Mouse (Mus musculus) lung, postnatal 10 days (tissue): ENCODE data around the gene Fxr2.
A peak's percentile ranks its signal among the peaks of the same experiment; 100 is the strongest.

Experiments
- DNase-seq: peaks from one replicate; pipeline ENCODE4 v3.0.0; 2021

Fxr2 gene

GRCm38 (mm10) chr11:69662213-69662966 is 29.6 kb downstream of the Fxr2 start, which contains the start of gene Mpdu1:
Mpdu1 (minus strand) TSS chr11:69662642.
- DNase-seq = peak; percentile 98

GRCm38 (mm10) chr11:69662967-69663671 is 30.3 kb downstream of the Fxr2 start:
- DNase-seq = no peak

DNA sequence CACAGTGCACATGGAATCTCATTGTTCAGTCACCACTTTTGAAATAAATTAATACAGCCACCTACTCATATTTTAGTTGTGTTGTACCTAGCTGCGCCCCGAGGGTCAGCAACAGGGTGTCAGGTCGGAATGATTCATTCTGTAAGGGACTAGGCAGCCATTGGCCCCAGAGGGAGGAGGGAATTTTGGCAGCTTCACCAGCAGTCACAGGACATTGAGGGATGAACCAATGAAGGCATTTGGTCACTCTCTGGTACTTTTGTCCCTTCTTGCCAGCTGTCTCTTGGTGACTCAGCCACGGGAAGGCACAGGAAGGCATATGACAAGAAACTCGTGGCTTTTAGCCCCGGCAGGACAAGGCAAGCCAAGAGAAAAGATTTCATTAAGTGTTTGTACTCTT is 31.0 kb downstream of the Fxr2 start:
- DNase-seq = peak; percentile 26

- DNase-seq = no peak
These were observed 32.1 kb downstream of the Fxr2 start for GRCm38 (mm10) chr11:69664841-69665240.

DNA sequence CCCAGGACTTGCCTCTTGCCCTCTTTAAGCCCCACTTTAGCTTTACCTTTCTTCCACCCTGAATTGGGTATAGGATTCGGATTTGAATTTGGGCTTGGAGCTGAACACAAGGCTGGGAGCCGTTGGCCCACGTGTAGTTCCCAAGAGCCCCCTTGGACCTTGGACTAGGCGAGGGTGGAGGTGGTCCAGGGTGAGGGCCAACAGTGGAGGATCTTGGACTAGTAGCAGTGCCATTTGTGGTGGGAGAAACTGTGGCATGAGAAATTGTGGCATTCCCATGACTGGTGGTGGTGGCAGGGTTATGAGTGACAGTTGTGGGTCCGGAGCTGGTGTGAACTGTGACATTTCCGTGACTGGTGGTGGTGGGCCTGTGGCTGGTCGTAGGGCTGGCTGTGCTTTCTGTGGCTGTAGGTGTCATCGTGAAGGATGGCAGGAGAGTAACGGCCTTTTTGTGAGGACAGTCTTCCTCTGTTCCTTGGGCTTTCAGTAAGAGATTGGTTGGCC is 32.7 kb downstream of the Fxr2 start:
- no peak for DNase-seq

GRCm38 (mm10) chr11:69665961-69666664 is 33.3 kb downstream of the Fxr2 start, which contains the start of gene Cd68:
Cd68 (minus strand) TSS chr11:69666153.
- DNase-seq = peak; percentile 71

- no peak for DNase-seq
These were observed 33.8 kb downstream of the Fxr2 start for GRCm38 (mm10) chr11:69666665-69667005.

GRCm38 (mm10) chr11:69670786-69671725 is 38.3 kb downstream of the Fxr2 start:
- peak; percentile 97 for DNase-seq

DNA sequence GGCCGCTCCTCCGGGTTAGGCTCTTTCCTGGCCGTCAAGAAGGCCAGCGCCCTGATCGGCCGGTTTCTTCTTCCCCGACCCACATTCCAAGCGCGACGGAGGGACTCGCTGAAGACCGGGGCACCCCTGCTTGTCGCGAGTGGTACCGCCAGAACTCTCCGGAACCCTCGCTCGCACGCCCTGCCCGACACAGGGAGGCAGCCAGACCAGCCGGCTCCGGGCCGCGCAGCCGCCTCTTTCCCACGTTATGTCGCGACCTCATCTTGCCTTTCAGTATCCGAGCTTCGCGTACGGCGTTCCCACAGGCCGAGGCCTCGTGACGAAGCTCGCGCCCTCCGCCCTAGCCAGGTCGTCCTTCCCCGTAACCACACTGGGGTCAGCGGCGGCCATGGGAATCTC is 38.9 kb downstream of the Fxr2 start:
- no peak for DNase-seq

DNA sequence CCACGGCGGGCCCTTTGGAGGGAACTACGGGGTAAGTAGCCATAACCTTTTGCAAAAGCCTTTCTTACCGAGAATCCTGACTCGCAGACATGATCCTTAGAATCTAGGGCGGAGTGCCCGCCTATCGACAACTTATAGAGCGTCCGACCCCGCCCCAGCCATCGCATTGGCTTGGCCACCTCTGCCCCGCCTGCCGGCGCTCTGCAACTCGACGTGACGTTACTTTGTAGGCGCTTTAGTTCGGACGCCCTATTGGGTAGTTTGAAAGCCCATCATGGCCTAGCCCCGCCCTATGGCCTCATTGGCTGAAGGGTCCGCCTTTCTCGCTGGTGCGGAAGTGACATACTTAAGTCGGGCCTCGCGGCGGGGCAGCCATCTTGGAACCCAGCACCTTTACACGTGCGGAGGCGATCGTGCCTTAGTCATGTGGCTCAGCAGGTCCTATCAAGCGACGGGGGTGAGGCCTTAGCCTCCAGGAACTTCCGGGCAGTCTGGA is 39.5 kb downstream of the Fxr2 start, which contains the start of gene Eif4a1:
Eif4a1 (minus strand) TSS at position 213 of the 496 bp plus-strand sequence.
- DNase-seq = peak; percentile 100

DNA sequence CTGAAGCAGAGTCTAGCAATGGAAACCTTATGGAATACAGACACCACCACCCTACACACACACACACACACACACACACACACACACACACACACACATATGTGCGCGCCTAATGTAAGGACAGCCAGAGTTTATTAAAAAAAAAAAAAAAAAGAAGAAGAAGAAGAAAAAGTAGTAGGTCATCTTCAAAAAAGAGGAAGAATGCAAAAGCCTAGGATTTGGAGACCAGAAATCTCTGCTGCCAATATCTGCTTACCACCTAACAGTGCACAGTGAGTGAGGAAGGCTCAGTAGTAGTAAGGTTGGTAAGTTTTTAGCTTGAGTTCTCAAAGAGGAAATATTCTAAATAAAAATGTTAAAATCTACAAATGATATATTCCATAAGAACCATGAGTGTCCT is 46.4 kb downstream of the Fxr2 start:
- no peak for DNase-seq

DNA sequence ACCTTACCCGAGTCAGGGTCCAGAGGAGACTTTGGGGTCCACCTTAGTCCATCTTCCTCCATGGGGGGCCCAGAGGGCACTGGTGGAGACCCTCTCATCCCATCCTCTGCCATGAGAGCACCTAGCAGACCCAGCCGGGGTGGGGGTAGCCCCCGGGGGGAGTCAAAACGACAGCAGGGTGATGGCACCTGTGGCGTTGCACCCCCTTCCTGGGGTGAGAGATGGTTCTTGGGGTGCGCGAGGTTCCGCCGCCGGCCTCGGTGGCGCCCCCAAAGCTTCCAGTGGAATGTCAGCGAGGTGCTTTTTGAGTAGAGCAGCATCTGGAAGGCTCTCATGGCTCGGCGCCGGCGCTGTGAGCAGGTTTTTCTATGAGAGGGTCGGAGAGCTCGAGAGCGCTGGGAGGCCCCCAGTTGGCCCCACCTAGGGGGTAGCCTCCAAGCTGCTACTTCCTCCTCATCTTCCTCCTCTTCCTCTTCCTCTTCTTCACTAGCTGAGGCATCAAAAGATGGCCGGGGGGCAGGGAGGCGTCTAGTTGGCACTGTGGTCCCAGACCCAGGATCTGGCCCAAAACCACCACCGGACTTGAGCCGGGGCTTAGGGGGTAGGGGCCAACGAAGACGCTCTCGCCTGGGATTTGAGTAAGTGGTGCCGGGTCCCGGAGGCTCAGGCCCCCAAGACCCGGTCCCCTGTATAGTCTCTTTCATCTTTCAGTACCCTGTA is 47.5 kb downstream of the Fxr2 start:
- DNase-seq = no peak

DNA sequence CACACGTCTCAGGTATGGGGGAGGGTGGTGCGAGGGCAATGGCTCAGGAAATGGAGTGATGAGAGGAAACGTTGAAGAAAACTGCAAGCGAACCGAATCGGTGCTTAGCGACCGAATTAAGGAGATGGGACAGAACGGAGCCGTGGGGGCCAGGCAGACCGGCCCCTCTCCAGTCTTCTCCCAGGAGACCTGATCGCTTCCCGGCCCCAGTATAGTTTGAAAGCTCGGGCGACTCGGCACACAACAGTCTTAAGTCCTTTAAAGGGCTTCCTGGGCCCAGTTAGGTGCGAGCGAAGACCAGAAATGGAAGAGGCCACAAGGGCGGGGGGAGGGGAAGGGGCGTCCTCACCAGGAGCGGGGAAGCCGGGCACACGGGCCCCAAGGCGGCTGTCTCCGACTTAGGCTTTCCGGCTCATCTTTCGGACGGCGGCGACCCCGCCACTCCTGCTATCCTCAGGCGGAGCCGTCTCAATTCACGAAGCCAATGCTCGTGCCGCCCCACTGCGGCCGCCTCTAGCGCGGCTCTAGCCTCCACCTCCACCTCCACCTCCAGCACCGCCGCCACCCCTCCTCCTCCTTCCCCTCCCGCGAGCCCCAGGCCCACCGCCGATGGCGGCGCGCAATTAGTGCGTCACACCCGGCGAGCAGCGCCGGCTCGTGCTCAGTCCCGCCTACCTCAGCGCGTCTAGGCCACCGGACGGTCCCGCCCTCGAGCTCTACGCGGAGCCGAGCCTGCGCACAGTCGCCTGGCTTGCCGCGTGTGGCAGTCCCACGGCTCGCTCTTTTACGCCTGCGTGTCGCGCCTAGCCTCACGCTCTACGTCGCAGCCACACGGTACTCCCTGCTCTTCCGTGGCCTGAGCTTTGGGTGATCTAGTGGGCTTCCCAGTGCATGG is 48.8 kb downstream of the Fxr2 start, which contains the start of gene Senp3:
Senp3 (minus strand) TSS at position 771 of the 895 bp plus-strand sequence.
- peak; percentile 98 for DNase-seq

DNA sequence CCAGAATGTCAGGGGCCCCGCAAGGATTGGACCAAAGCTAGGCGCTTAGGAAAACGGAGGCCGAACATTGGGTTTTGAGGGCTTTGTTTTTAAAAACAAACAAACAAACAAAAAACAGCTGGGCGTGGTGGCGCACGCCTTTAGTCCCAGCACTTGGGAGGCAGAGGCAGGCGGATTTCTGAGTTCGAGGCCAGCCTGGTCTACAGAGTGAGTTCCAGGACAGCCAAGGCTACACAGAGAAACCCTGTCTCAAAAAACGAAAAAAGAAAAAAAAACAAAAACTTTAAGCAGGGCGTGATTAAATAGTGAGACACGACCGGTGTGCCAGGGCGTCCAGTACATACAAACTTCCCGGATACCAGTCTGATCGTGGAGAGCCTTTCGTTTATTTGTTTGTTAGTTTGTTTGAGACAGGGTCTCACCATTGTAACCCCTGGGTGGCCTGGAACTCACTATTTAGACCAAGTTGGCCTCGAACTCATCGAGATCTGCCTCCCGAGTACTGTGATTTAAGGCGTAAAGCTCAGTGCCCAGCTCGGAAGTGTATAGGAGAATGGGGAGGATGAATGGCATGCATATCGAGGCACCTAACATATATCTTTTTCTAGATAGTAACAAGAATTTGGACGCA is 49.5 kb downstream of the Fxr2 start:
- no peak for DNase-seq

DNA sequence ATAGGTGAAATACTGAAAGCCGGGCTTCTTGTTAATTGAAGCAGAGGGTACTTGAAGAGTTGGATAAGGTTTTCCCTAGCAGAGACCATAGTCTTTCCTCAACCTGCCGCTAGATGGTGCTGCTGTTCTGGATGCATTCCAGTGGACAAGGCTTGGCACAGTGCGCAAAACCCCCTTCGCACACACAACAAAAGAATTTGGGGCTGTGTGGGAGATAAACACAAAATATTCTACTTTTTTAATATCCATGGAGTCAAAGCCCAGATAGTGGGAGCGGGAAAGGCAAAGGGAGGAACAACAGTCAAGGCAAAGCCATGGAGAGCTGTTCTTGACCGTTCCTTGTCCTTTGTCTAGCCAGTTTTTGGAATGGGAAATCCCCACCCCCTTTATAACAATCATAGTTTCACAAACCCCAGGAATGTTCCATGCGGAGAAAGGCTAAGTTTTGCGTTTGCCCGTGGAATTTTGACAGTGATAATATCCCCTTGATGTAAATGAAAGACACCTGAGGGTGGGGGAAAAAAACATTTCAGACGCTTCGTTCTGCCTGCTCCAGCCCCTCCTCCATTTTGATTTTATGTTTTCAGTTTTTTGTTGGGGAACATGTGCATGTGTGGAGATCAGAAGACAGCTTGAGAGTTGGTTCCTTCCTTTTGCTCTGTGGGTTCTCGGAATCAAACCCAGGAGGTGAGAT is 50.2 kb downstream of the Fxr2 start:
- DNase-seq = peak; percentile 96

DNA sequence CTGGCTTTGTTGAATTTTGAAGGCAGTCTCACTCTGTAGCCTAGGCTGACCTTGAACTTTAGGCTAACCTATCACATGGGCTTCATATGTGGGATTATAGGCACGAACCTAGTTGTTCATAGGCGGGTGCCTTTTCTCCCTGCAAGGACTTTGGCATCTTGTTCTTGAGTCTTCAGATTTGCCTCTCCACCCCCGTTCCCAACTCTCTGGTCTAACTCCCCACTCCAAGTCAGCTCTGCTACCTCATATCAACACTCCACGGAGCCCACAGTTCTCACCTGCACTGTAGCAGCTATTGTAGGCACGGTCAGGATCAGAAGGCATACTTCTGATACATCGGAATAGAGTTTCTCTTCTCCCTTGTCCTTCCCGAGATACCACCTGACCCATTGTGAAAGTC is 50.8 kb downstream of the Fxr2 start:
- no peak for DNase-seq

DNA sequence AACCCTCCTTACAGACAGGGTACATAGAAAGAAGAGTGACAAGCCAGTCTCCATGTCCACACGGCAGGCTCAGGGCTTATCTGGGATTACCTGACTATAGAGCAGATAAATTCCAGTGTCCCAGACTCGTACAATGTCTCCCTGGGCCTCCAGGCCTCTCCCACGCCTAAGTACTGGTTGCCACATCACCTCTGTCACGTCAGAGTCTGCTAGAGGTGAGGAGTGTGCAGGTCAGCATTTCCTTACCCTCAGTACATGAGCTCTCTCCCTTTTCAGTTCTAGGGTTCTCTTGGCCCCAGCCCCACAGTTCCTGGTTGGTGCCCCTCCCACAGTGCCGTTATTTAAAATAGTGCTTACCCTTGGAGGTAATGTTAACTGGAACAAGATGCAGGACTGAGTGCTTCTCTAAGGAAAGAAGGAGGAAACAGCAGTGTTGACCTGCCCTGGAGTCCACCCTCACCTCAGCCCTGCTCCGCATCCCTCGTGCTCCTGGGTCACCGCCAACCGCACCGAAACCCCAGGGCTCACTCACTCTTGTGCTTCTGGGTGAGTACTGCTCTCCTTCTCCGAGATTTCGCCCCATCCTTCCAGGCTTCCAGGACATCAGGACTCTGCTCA is 51.4 kb downstream of the Fxr2 start:
- peak; percentile 45 for DNase-seq

DNA sequence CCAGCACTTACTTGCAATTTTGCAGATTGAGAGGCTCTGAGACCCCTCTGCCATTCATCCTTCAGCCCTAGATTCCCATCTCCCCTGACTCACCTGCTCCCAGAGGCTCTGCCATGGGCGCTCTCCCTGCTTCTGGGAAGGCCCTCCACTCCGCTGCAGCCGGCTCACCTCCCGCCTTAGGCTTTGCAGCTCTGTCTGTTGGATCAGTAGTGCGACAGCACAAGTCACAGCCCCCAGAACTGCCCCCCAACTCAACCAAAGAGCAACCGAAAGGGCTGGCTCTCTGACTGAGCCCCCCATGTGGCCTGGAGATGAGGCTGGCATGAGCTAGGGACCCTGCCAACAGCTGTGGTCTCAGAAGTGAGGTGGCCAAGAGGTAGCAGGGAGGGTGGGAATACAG is 52.1 kb downstream of the Fxr2 start:
- DNase-seq = no peak
